8 mouse cellular contexts compared by ENCODE assay signal in the genomic region with DNA sequence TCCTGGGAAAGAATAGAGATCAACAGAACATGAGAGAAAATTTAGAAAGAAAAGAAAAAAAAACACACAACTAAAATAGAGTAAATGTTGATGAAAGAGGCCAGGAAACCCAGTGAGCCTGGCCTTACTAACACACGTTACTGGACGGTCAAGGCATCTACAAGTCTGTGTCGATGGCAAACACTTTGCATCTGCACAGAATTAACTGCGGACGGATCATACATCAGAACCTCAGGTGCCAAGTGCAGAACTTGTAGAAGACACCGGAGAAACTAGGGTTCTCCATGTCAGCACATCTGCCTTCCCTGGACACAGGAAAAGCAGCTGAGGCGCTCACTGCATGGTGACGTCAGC. TPM values are rescaled to one million over a fixed set of nuclear protein-coding genes. Genes with fewer than 3 reads are reported as not detected.
DNase-seq lines count a peak whose midpoint lies in the region; ATAC-seq and TF ChIP-seq lines count a peak whose summit lies in the region.
"Not testable (repeated sequence)": the region's sequence is repeated elsewhere in the genome, so short reads cannot be mapped to it uniquely, and the experiment has no call there.

No protein-coding gene starts in this region.

- peak overlapping the region; percentile 69 to 83 for H3K4me3 ChIP-seq in ES-E14 (ENCODE audit: insufficient read depth in 1 of 2, low read depth in 1 of 2, low read length in 2 of 2, poor library complexity in 1 of 2, severe bottlenecking in 1 of 2)
- H3K4me3 ChIP-seq in forebrain, embryonic 16.5 days (replicated peaks; ENCODE audit: low read length) = peak overlapping the region; percentile 53
- peak overlapping the region; percentile 48 for H3K4me3 ChIP-seq in hindbrain, embryonic 14.5 days (replicated peaks; ENCODE audit: low read length)
- peak overlapping the region; percentile 55 for H3K4me3 ChIP-seq in layer of hippocampus, adult 2 months
- H3K4me3 ChIP-seq in lung, embryonic 15.5 days = peak overlapping the region; percentile 54
- peak overlapping the region; percentile 31 for H3K4me3 ChIP-seq in neural tube, embryonic 12.5 days

- in situ Hi-C loops in ES-E14 (cut with MboI; ENCODE audit: low sequenced_read_pairs in 2 of 2, unreplicated experiment in 2 of 2) = not testable (repeated sequence)

- H3K27ac ChIP-seq in ES-E14 (ENCODE audit: insufficient read depth, low read depth, low read length, poor library complexity, severe bottlenecking) = peak overlapping the region; percentile 69; the same call in 1 of the 2 replicates
- H3K27ac ChIP-seq in forebrain, embryonic 16.5 days (ENCODE audit: low read length) = peak overlapping the region; percentile 53; the same call in 1 of the 2 replicates
- H3K27ac ChIP-seq in hindbrain, embryonic 14.5 days = peak overlapping the region; percentile 86
- H3K27ac ChIP-seq in layer of hippocampus, adult 2 months = peak overlapping the region; percentile 85
- peak overlapping the region; percentile 73 for H3K27ac ChIP-seq in lung, embryonic 15.5 days
- not testable (repeated sequence) for H3K27ac ChIP-seq in neural tube, embryonic 12.5 days

- H3K9me3 ChIP-seq in ES-E14 (ENCODE audit: control insufficient read depth, insufficient read depth, low read depth, low read length); forebrain, embryonic 16.5 days (ENCODE audit: control insufficient read depth, low read length); hindbrain, embryonic 14.5 days (ENCODE audit: control insufficient read depth, low read length); lung, embryonic 15.5 days; neural tube, embryonic 12.5 days: not testable (repeated sequence)

- ATAC-seq in forebrain, embryonic 16.5 days; hindbrain, embryonic 14.5 days (ENCODE audit: low FRiP score); lung, embryonic 15.5 days (ENCODE audit: borderline replicate concordance, extremely low read depth, low FRiP score, low TSS enrichment); neural tube, embryonic 12.5 days (ENCODE audit: low FRiP score, low read depth): not testable (repeated sequence)

- TF ChIP-seq CTCF in layer of hippocampus, adult 2 months (conservative IDR thresholded peaks at IDR 0.05) = not testable (repeated sequence)

- not testable (repeated sequence) for H3K4me1 ChIP-seq in ES-E14 (ENCODE audit: control insufficient read depth in 2 of 2, insufficient read depth in 2 of 2, low read length in 2 of 2, poor library complexity in 1 of 2); neural tube, embryonic 12.5 days
- peaks cover 16% of the 10 kb centered on the region for H3K4me1 ChIP-seq in forebrain, embryonic 16.5 days (replicated peaks; ENCODE audit: control insufficient read depth, insufficient read depth, low read length)
- peaks cover 14% of the 10 kb centered on the region for H3K4me1 ChIP-seq in hindbrain, embryonic 14.5 days (replicated peaks; ENCODE audit: control insufficient read depth, insufficient read depth, low read length)
- H3K4me1 ChIP-seq in lung, embryonic 15.5 days = peaks cover 16% of the 10 kb centered on the region

- DNase-seq in ES-E14 (ENCODE audit: low read depth, low spot score); layer of hippocampus, adult 2 months (ENCODE audit: low spot score in 2 of 2): not testable (repeated sequence)
- peak; percentile 9 to 45 for DNase-seq in cerebellum, postnatal 36 days
- DNase-seq in hindbrain, embryonic 14.5 days (ENCODE audit: low spot score) = peak; percentile 30
- DNase-seq in telencephalon, adult 2 months (ENCODE audit: low read depth, low spot score) = peak; percentile 19

- peak overlapping the region; percentile 70 for H3K4me2 ChIP-seq in forebrain, embryonic 16.5 days (ENCODE audit: low read length)
- H3K4me2 ChIP-seq in hindbrain, embryonic 14.5 days (replicated peaks) = peak overlapping the region; percentile 75
- H3K4me2 ChIP-seq in lung, embryonic 15.5 days = peak overlapping the region; percentile 63
- H3K4me2 ChIP-seq in neural tube, embryonic 12.5 days (replicated peaks) = peak overlapping the region; percentile 58

- H3K9ac ChIP-seq in ES-E14 (ENCODE audit: insufficient read depth, low read depth, low read length, poor library complexity, severe bottlenecking) = peak overlapping the region; percentile 80
- peak overlapping the region; percentile 50 for H3K9ac ChIP-seq in forebrain, embryonic 16.5 days (replicated peaks; ENCODE audit: low read depth, low read length)
- H3K9ac ChIP-seq in hindbrain, embryonic 14.5 days = peak overlapping the region; percentile 72
- H3K9ac ChIP-seq in lung, embryonic 15.5 days = peak overlapping the region; percentile 46
- peak overlapping the region; percentile 51 for H3K9ac ChIP-seq in neural tube, embryonic 12.5 days

- WGBS in forebrain, embryonic 16.5 days = under 1% methylated on average over 6 of the region's 8 CpGs
- WGBS in hindbrain, embryonic 14.5 days = 2% methylated on average over 6 of the region's 8 CpGs
- WGBS in lung, embryonic 15.5 days = under 1% methylated on average over 6 of the region's 8 CpGs
- 1% methylated on average over 7 of the region's 8 CpGs for WGBS in neural tube, embryonic 12.5 days

- H3K27me3 ChIP-seq in forebrain, embryonic 16.5 days (replicated peaks; ENCODE audit: control insufficient read depth, insufficient read depth, low read length); hindbrain, embryonic 14.5 days (ENCODE audit: control insufficient read depth, insufficient read depth, low read length); lung, embryonic 15.5 days; neural tube, embryonic 12.5 days (replicated peaks): not testable (repeated sequence)

- not testable (repeated sequence) for H3K36me3 ChIP-seq in ES-E14 (ENCODE audit: control insufficient read depth, insufficient read depth, low read length, poor library complexity, severe bottlenecking); forebrain, embryonic 16.5 days (ENCODE audit: control insufficient read depth, insufficient read depth); hindbrain, embryonic 14.5 days (replicated peaks; ENCODE audit: control insufficient read depth, insufficient read depth); lung, embryonic 15.5 days; neural tube, embryonic 12.5 days

RNA-seq across cellular contexts. Expression of gene Zfp119a, which starts 0.5 kb away (rescaled TPM):
- total RNA-seq in ES-E14 (2012; rRNA removed) = 4.2 and 5.4 TPM in 2 replicates
- 13.1 and 14.4 TPM in 2 replicates for polyA plus RNA-seq in forebrain, embryonic 16.5 days (2015; fragmentation: Nextera tagmentation; extraction: Ambion mirVana)
- 11.3 TPM in 2 replicates for polyA plus RNA-seq in hindbrain, embryonic 14.5 days (2014; fragmentation: Nextera tagmentation; extraction: Ambion mirVana)
- 1 to 10 TPM; 5.0 to 7.4 TPM for total RNA-seq in layer of hippocampus, adult 2 months (2021)
- polyA plus RNA-seq in lung, embryonic 15.5 days (2015; fragmentation: Nextera tagmentation; extraction: Ambion mirVana) = 8.5 and 9.1 TPM in 2 replicates
- polyA plus RNA-seq in neural tube, embryonic 12.5 days (2016; fragmentation: Nextera tagmentation; extraction: Ambion mirVana) = 9.8 and 10.0 TPM in 2 replicates

RNA-seq across cellular contexts. Expression of gene Zfp959, which starts 13.6 kb away (rescaled TPM):
- 6.6 and 6.9 TPM in 2 replicates for total RNA-seq in ES-E14 (2012; rRNA removed)
- 17.0 and 18.0 TPM in 2 replicates for polyA plus RNA-seq in forebrain, embryonic 16.5 days (2015; fragmentation: Nextera tagmentation; extraction: Ambion mirVana)
- 14.0 and 16.1 TPM in 2 replicates for polyA plus RNA-seq in hindbrain, embryonic 14.5 days (2014; fragmentation: Nextera tagmentation; extraction: Ambion mirVana)
- total RNA-seq in layer of hippocampus, adult 2 months (2021) = 1 to 10 TPM; 6.2 to 6.9 TPM
- 12.2 and 13.4 TPM in 2 replicates for polyA plus RNA-seq in lung, embryonic 15.5 days (2015; fragmentation: Nextera tagmentation; extraction: Ambion mirVana)
- polyA plus RNA-seq in neural tube, embryonic 12.5 days (2016; fragmentation: Nextera tagmentation; extraction: Ambion mirVana) = 12.8 and 17.0 TPM in 2 replicates
